Mouse (Mus musculus): ENCODE measurements around the gene Cep89. TPM values are rescaled to one million over a fixed set of nuclear protein-coding genes. Genes with fewer than 3 reads are reported as not detected.

Gene Cep89
- polyA plus RNA-seq, 1 experiment, result 20.1 TPM

GRCm38 (mm10) chr7:35374265-35374664 is 22.6 kb upstream of the Cep89 start:
- no peak for TF ChIP-seq GATA1 (IDR thresholded peaks at IDR 0.05; ENCODE audit: low read length)

GRCm38 (mm10) chr7:35376623-35377022 is 20.2 kb upstream of the Cep89 start:
- TF ChIP-seq GATA1 (IDR thresholded peaks at IDR 0.05; ENCODE audit: low read length), result no peak

GRCm38 (mm10) chr7:35379492-35380119 is 17.2 kb upstream of the Cep89 start:
- TF ChIP-seq GATA1 (IDR thresholded peaks at IDR 0.05; ENCODE audit: low read length), result no peak

- no peak for TF ChIP-seq GATA1 (IDR thresholded peaks at IDR 0.05; ENCODE audit: low read length)
Measured at GRCm38 (mm10) chr7:35380351-35380750, 16.5 kb upstream of the Cep89 start.

- no peak for TF ChIP-seq GATA1 (IDR thresholded peaks at IDR 0.05; ENCODE audit: low read length)
Measured at GRCm38 (mm10) chr7:35381861-35382260, 15.0 kb upstream of the Cep89 start.

- TF ChIP-seq GATA1 (IDR thresholded peaks at IDR 0.05; ENCODE audit: low read length), result no peak
Measured at GRCm38 (mm10) chr7:35382706-35383353, 14.0 kb upstream of the Cep89 start.

- no peak for TF ChIP-seq GATA1 (IDR thresholded peaks at IDR 0.05; ENCODE audit: low read length)
Measured at GRCm38 (mm10) chr7:35386525-35386952, 10.3 kb upstream of the Cep89 start.

GRCm38 (mm10) chr7:35388694-35389093 is 8.1 kb upstream of the Cep89 start:
- no peak for TF ChIP-seq GATA1 (IDR thresholded peaks at IDR 0.05; ENCODE audit: low read length)

GRCm38 (mm10) chr7:35392935-35393334 is 3.9 kb upstream of the Cep89 start:
- no peak for TF ChIP-seq GATA1 (IDR thresholded peaks at IDR 0.05; ENCODE audit: low read length)

- no peak for TF ChIP-seq GATA1 (IDR thresholded peaks at IDR 0.05; ENCODE audit: low read length)
Measured at GRCm38 (mm10) chr7:35395734-35396456, 940 bp upstream of the Cep89 start.

- no peak for TF ChIP-seq GATA1 (IDR thresholded peaks at IDR 0.05; ENCODE audit: low read length)
Measured at GRCm38 (mm10) chr7:35401169-35401568, 4.3 kb downstream of the Cep89 start.

GRCm38 (mm10) chr7:35415226-35415625 is 18.4 kb downstream of the Cep89 start:
- no peak for TF ChIP-seq GATA1 (IDR thresholded peaks at IDR 0.05; ENCODE audit: low read length)

GRCm38 (mm10) chr7:35415801-35416653 is 19.2 kb downstream of the Cep89 start:
- no peak for TF ChIP-seq GATA1 (IDR thresholded peaks at IDR 0.05; ENCODE audit: low read length)

- no peak for TF ChIP-seq GATA1 (IDR thresholded peaks at IDR 0.05; ENCODE audit: low read length)
Measured at GRCm38 (mm10) chr7:35416654-35416948, 19.8 kb downstream of the Cep89 start.

GRCm38 (mm10) chr7:35423071-35423470 is 26.2 kb downstream of the Cep89 start:
- TF ChIP-seq GATA1 (IDR thresholded peaks at IDR 0.05; ENCODE audit: low read length), result no peak

- TF ChIP-seq GATA1 (IDR thresholded peaks at IDR 0.05; ENCODE audit: low read length), result no peak
Measured at GRCm38 (mm10) chr7:35428146-35428545, 31.3 kb downstream of the Cep89 start.

Measured in G1E-ER4 (cell line).